Mouse (Mus musculus) spleen, adult 12 weeks (tissue): ENCODE results near the gene Art3.
"Not testable (repeated sequence)": the region's sequence is repeated elsewhere in the genome, so short reads cannot be mapped to it uniquely, and the experiment has no call there.

Experiments
- DNase-seq: peaks from one replicate; pipeline ENCODE4 v3.0.0; 2022; ENCODE audit warnings: low spot score

The Art3 gene

GRCm38 (mm10) chr5:92340606-92341005, 9.0 kb downstream of the Art3 start:
- no peak for DNase-seq

- DNase-seq = no peak
Observed at GRCm38 (mm10) chr5:92345006-92345405, 13.4 kb downstream of the Art3 start.

- DNase-seq = peak; percentile 45
Observed at GRCm38 (mm10) chr5:92348794-92349413, 17.3 kb downstream of the Art3 start, which contains the start of gene Cxcl10. Gene Cxcl10, minus strand, starts transcription at chr5:92348889.

- no peak for DNase-seq
Observed at GRCm38 (mm10) chr5:92349731-92350130, 18.1 kb downstream of the Art3 start.

GRCm38 (mm10) chr5:92352716-92353115, 21.1 kb downstream of the Art3 start:
- not testable (repeated sequence) for DNase-seq

- peak; percentile 30 for DNase-seq
Observed at GRCm38 (mm10) chr5:92353517-92353916, 21.9 kb downstream of the Art3 start.

- no peak for DNase-seq
Observed at GRCm38 (mm10) chr5:92358033-92358432, 26.4 kb downstream of the Art3 start.

- no peak for DNase-seq
Observed at GRCm38 (mm10) chr5:92358767-92359455, 27.3 kb downstream of the Art3 start.

GRCm38 (mm10) chr5:92363179-92363578, 31.6 kb downstream of the Art3 start:
- DNase-seq = no peak

GRCm38 (mm10) chr5:92364011-92364410, 32.4 kb downstream of the Art3 start:
- DNase-seq = no peak

GRCm38 (mm10) chr5:92365146-92365705, 33.6 kb downstream of the Art3 start:
- DNase-seq = no peak

- DNase-seq = no peak
Observed at GRCm38 (mm10) chr5:92366565-92366964, 34.9 kb downstream of the Art3 start.

- no peak for DNase-seq
Observed at GRCm38 (mm10) chr5:92368392-92368791, 36.8 kb downstream of the Art3 start.

- no peak for DNase-seq
Observed at GRCm38 (mm10) chr5:92369151-92369994, 37.7 kb downstream of the Art3 start.

GRCm38 (mm10) chr5:92370392-92370791, 38.8 kb downstream of the Art3 start:
- DNase-seq = no peak

- no peak for DNase-seq
Observed at GRCm38 (mm10) chr5:92370891-92371290, 39.3 kb downstream of the Art3 start.

GRCm38 (mm10) chr5:92371361-92371976, 39.8 kb downstream of the Art3 start:
- DNase-seq = no peak

GRCm38 (mm10) chr5:92372605-92373004, 41.0 kb downstream of the Art3 start:
- no peak for DNase-seq

GRCm38 (mm10) chr5:92374721-92375142, 43.1 kb downstream of the Art3 start:
- no peak for DNase-seq

- no peak for DNase-seq
Observed at GRCm38 (mm10) chr5:92375368-92375767, 43.7 kb downstream of the Art3 start.

- DNase-seq = no peak
Observed at GRCm38 (mm10) chr5:92376795-92377405, 45.3 kb downstream of the Art3 start.
